Mouse (Mus musculus) megakaryocyte, embryonic 14.5 days (primary cell): Measurements from ENCODE around the gene Schip1.

ENCODE experiments used
- FLI1 ChIP-seq: IDR thresholded peaks from 2 replicates; pipeline ENCODE4 v1.6.1; 2012; ENCODE audit warnings: low read length, inconsistent platforms, mixed read lengths
- GATA1 ChIP-seq: IDR thresholded peaks from 3 replicates; pipeline ENCODE4 v1.6.1; 2012; ENCODE audit warnings: mixed read lengths, low read length, inconsistent platforms, borderline replicate concordance

DNA sequence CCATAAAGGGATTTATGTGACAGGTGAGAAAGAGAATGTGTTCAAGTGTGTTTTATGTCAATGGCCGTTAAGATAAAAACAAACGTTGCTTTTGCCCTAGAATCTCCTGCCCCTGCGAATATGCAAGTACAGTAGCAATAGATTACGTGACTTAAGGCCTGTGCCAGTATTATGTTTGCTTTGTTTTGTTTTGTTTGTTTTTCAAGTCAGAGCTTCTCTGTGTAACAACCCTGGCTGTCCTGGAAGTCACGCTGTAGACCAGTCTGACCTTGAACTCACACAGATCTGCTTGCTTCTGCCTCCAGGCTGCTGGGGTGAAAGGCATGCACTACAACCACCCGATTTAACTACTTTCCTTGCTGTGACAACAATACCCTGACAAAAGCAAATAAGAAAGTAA lies 197.7 kb downstream of the Schip1 start:
- TF ChIP-seq GATA1 (no peak), FLI1 (no peak)
